Mouse (Mus musculus): Measurements from ENCODE around the gene Lrmda. TPM values are rescaled to one million over a fixed set of nuclear protein-coding genes. Genes with fewer than 3 reads are reported as not detected.

The Lrmda gene
- polyA plus RNA-seq, 1 experiment, result not detected

DNA sequence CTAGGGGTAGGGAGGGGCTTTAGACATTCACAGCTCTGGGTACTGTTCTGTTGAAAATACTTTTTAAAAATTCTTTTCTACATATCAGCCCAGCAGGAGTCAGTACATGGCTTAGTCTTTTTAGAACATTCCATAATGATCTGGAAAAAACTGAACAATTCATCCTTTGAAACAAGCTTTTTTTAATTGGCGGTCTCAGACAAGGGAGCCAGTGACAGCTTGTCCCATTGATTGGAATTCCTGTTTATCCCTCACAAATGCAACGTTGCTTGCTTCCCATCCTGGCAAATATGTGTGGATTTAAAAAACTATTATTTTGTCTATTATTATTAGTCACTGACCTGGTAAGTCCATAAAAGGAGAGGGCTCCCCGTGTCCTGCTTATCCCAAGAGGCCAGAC lies 64.4 kb downstream of the Lrmda start:
- Histone ChIP-seq H3K27ac (ENCODE audit: insufficient read depth, low read depth, low read length) (no peak overlapping the region), H3K4me3 (ENCODE audit: low read depth, low read length) (no peak overlapping the region), H3K36me3 (ENCODE audit: control insufficient read depth, insufficient read depth, low read length) (no peaks in the 10 kb centered on the region), H3K27me3 (ENCODE audit: control insufficient read depth, insufficient read depth, low read length) (no peaks in the 10 kb centered on the region), H3K4me1 (ENCODE audit: control insufficient read depth, insufficient read depth, insufficient read length, low read length) (no peaks in the 10 kb centered on the region)
- WGBS, result 86% methylated on average over 3 of the region's 3 CpGs
- TF ChIP-seq CTCF (IDR thresholded peaks at IDR 0.05; ENCODE audit: extremely low read depth, insufficient read length, insufficient replicate concordance, low read depth, low read length) (no peak), POLR2A (IDR thresholded peaks at IDR 0.05; ENCODE audit: low read depth, low read length) (no peak)

DNA sequence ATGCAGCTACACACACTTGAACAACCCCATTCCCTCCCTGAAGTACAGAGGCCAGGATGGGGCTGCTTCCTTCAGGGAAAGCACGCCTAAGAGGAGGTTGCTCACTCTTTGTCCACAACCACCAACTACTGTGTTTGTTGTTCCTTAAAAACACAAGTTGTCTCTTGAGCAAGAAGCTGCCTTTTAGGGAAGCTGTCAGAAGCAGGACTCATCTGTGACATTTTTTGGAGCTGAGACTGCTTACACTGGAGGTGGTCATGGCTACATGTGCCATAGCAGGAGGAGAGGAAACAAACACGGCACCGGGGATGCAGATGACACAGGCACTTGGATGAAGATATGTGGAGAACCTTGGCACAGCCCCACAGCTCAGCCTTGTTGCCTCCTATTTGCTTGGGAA lies 65.9 kb downstream of the Lrmda start:
- H3K4me3 ChIP-seq (ENCODE audit: low read depth, low read length), result no peak overlapping the region
- WGBS, result 90% methylated on average over 3 of the region's 3 CpGs
- H3K27me3 ChIP-seq (ENCODE audit: control insufficient read depth, insufficient read depth, low read length), result no peaks in the 10 kb centered on the region
- H3K4me1 ChIP-seq (ENCODE audit: control insufficient read depth, insufficient read depth, insufficient read length, low read length), result no peaks in the 10 kb centered on the region
- H3K36me3 ChIP-seq (ENCODE audit: control insufficient read depth, insufficient read depth, low read length), result no peaks in the 10 kb centered on the region
- no peak overlapping the region for H3K27ac ChIP-seq (ENCODE audit: insufficient read depth, low read depth, low read length)
- TF ChIP-seq POLR2A (IDR thresholded peaks at IDR 0.05; ENCODE audit: low read depth, low read length) (no peak), CTCF (IDR thresholded peaks at IDR 0.05; ENCODE audit: extremely low read depth, insufficient read length, insufficient replicate concordance, low read depth, low read length) (no peak)

- Histone ChIP-seq H3K4me3 (ENCODE audit: low read depth, low read length) (no peak overlapping the region), H3K36me3 (ENCODE audit: control insufficient read depth, insufficient read depth, low read length) (no peaks in the 10 kb centered on the region), H3K4me1 (ENCODE audit: control insufficient read depth, insufficient read depth, insufficient read length, low read length) (no peaks in the 10 kb centered on the region), H3K27ac (ENCODE audit: insufficient read depth, low read depth, low read length) (no peak overlapping the region), H3K27me3 (ENCODE audit: control insufficient read depth, insufficient read depth, low read length) (no peaks in the 10 kb centered on the region)
- TF ChIP-seq CTCF (IDR thresholded peaks at IDR 0.05; ENCODE audit: extremely low read depth, insufficient read length, insufficient replicate concordance, low read depth, low read length), result no peak
- TF ChIP-seq POLR2A (IDR thresholded peaks at IDR 0.05; ENCODE audit: low read depth, low read length), result no peak
- 95% methylated on average over 2 of the region's 2 CpGs for WGBS
Observed at GRCm38 (mm10) chr14:22088604-22089003, 69.1 kb downstream of the Lrmda start.

DNA sequence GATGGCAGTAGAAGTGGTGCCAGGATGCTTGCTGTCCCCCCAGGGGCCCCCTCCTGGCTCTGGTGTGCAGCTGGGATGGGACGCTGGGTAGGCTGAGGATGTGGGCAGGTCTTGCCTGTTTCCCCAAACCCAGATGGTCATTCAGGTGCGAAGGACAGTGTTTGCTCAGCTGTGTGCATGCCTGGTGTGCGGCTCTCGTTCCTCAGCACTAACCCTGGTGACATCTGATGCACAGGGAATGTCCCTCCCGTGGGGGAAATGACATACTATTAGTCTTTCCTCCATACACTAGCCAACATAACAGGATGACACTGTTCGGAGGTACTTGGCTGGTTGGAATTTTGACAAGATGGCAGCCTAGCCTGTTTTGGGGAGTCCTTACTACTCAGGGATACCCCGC lies 69.8 kb downstream of the Lrmda start:
- Histone ChIP-seq H3K4me3 (ENCODE audit: low read depth, low read length) (no peak overlapping the region), H3K27me3 (ENCODE audit: control insufficient read depth, insufficient read depth, low read length) (no peaks in the 10 kb centered on the region), H3K27ac (ENCODE audit: insufficient read depth, low read depth, low read length) (no peak overlapping the region), H3K36me3 (ENCODE audit: control insufficient read depth, insufficient read depth, low read length) (no peaks in the 10 kb centered on the region), H3K4me1 (ENCODE audit: control insufficient read depth, insufficient read depth, insufficient read length, low read length) (no peaks in the 10 kb centered on the region)
- WGBS, result 82% methylated on average over 7 of the region's 7 CpGs
- no peak for TF ChIP-seq CTCF (IDR thresholded peaks at IDR 0.05; ENCODE audit: extremely low read depth, insufficient read length, insufficient replicate concordance, low read depth, low read length)
- no peak for TF ChIP-seq POLR2A (IDR thresholded peaks at IDR 0.05; ENCODE audit: low read depth, low read length)

GRCm38 (mm10) chr14:22089866-22090470 lies 70.5 kb downstream of the Lrmda start:
- no peaks in the 10 kb centered on the region for H3K4me1 ChIP-seq (ENCODE audit: control insufficient read depth, insufficient read depth, insufficient read length, low read length)
- H3K27ac ChIP-seq (ENCODE audit: insufficient read depth, low read depth, low read length), result no peak overlapping the region
- no peak overlapping the region for H3K4me3 ChIP-seq (ENCODE audit: low read depth, low read length)
- TF ChIP-seq POLR2A (IDR thresholded peaks at IDR 0.05; ENCODE audit: low read depth, low read length) (no peak), CTCF (IDR thresholded peaks at IDR 0.05; ENCODE audit: extremely low read depth, insufficient read length, insufficient replicate concordance, low read depth, low read length) (no peak)
- H3K36me3 ChIP-seq (ENCODE audit: control insufficient read depth, insufficient read depth, low read length), result no peaks in the 10 kb centered on the region
- no peaks in the 10 kb centered on the region for H3K27me3 ChIP-seq (ENCODE audit: control insufficient read depth, insufficient read depth, low read length)
- WGBS, result 66% methylated on average over 8 of the region's 8 CpGs

- Histone ChIP-seq H3K36me3 (ENCODE audit: control insufficient read depth, insufficient read depth, low read length) (no peaks in the 10 kb centered on the region), H3K27ac (ENCODE audit: insufficient read depth, low read depth, low read length) (no peak overlapping the region), H3K4me3 (ENCODE audit: low read depth, low read length) (no peak overlapping the region), H3K4me1 (ENCODE audit: control insufficient read depth, insufficient read depth, insufficient read length, low read length) (no peaks in the 10 kb centered on the region), H3K27me3 (ENCODE audit: control insufficient read depth, insufficient read depth, low read length) (no peaks in the 10 kb centered on the region)
- WGBS, result 12% methylated on average over 5 of the region's 5 CpGs
- no peak for TF ChIP-seq CTCF (IDR thresholded peaks at IDR 0.05; ENCODE audit: extremely low read depth, insufficient read length, insufficient replicate concordance, low read depth, low read length)
- TF ChIP-seq POLR2A (IDR thresholded peaks at IDR 0.05; ENCODE audit: low read depth, low read length), result no peak
Observed at GRCm38 (mm10) chr14:22090778-22091211, 71.3 kb downstream of the Lrmda start.

GRCm38 (mm10) chr14:22091306-22091705 lies 71.8 kb downstream of the Lrmda start:
- Histone ChIP-seq H3K4me1 (ENCODE audit: control insufficient read depth, insufficient read depth, insufficient read length, low read length) (no peaks in the 10 kb centered on the region), H3K36me3 (ENCODE audit: control insufficient read depth, insufficient read depth, low read length) (no peaks in the 10 kb centered on the region), H3K4me3 (ENCODE audit: low read depth, low read length) (no peak overlapping the region), H3K27ac (ENCODE audit: insufficient read depth, low read depth, low read length) (no peak overlapping the region), H3K27me3 (ENCODE audit: control insufficient read depth, insufficient read depth, low read length) (no peaks in the 10 kb centered on the region)
- 27% methylated on average over 4 of the region's 4 CpGs for WGBS
- TF ChIP-seq CTCF (IDR thresholded peaks at IDR 0.05; ENCODE audit: extremely low read depth, insufficient read length, insufficient replicate concordance, low read depth, low read length) (no peak), POLR2A (IDR thresholded peaks at IDR 0.05; ENCODE audit: low read depth, low read length) (no peak)
